Mouse (Mus musculus) lung, postnatal 36 days (tissue): ENCODE measurements at regions not wholly inside any gene's neighbourhood (a gene's known extent, or its start where the extent isn't known, plus 50 kb on each side); places are given as distances from the start of the nearest gene placed in this dataset.
"Not testable (repeated sequence)": the region's sequence is repeated elsewhere in the genome, so short reads cannot be mapped to it uniquely, and the experiment has no call there.

Source experiments
- DNase-seq: peaks from one replicate; pipeline ENCODE4 v3.0.0; 2022; ENCODE audit warnings: mixed read lengths

- DNase-seq: no peak
Observed at GRCm38 (mm10) chr1:137289456-137289855, 329.2 kb upstream of the Nr5a2 start.

DNA sequence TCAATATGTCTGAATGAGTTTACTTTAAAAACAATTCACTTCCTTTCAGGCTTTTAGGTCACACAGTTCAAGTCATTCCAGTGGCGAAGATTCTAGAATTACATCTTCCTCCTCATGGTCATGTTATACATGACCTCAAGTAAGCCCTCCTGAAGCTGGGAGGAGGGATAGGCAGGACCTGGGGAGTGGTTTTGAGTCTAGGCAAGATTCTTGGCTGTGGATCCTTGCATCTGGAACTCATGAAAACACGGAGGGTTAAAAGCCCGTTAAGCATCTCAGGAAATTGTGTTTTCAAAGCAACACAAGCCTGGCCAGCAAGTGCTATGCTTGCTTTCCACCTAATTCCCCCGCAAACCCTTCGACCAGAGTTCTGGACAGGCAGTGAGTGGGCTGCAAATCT, 323.0 kb upstream of the Nr5a2 start:
- DNase-seq: no peak

DNA sequence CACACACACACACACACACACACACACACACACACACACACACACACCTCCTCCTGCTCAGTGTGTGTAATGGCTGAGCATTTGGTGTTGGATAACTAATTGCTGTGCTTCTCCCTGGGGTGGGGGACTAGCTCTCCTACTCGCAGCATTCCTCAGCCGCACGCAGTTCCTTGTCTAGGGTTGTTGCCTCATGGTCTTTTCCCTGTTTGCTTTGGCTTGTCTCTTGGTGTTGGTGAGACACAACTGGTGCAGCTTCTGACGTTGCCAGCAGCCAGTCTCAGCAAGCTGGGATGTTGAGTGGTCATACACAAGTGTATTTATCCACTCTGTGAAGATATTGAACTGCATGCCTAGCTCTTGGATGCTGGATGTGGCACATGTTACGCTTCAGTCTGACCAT, 322.2 kb upstream of the Nr5a2 start:
- peak; percentile 43 for DNase-seq

GRCm38 (mm10) chr1:137280391-137281386, 320.4 kb upstream of the Nr5a2 start:
- peak; percentile 12 for DNase-seq

DNA sequence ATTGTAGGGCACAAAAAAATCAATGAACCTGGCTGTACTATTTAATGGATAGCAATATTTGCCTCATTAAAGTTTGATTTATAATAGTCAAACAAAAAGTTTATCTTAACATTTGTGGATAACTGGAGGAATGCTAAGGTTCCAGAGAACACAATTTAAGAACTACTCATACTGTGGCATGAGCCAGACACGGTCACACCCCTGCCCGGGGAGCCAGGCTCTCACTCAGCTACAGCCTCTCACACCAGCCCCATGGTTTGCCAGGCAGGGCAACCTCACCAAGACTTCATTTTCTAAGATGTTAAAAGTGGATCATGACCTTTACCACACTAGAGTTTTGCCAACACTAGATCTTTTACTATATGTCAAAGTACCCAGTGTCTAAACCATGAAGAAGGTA, 319.7 kb upstream of the Nr5a2 start:
- peak; percentile 15 for DNase-seq

GRCm38 (mm10) chr1:137270659-137271612, 310.7 kb upstream of the Nr5a2 start:
- DNase-seq: no peak

GRCm38 (mm10) chr1:137262806-137263370, 302.6 kb upstream of the Nr5a2 start:
- DNase-seq: no peak

GRCm38 (mm10) chr1:137262121-137262525, 301.9 kb upstream of the Nr5a2 start:
- DNase-seq: no peak

GRCm38 (mm10) chr1:137256294-137256693, 296.0 kb upstream of the Nr5a2 start:
- DNase-seq: no peak

- no peak for DNase-seq
Observed at GRCm38 (mm10) chr1:137255041-137255440, 294.8 kb upstream of the Nr5a2 start.

DNA sequence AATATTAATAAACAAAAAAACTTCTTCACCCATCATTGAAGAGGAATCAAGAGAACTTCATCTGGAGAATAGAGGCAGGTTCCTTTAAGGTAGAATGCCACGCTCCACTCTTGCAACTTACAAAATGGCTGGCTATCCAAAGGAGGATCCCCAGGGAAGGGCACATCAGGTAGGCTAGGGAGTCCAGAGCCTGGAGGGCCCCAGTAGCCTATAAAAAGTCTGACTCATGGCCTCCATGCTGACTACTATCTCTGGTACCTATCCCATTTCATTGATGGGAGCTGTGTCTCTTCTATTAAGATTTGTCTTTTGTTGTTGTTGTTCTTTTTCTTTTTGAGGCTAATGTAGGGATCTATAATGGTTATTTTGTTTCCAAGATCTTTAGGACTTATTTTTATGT, 294.4 kb upstream of the Nr5a2 start:
- DNase-seq: no peak

- no peak for DNase-seq
Observed at GRCm38 (mm10) chr1:137227098-137227485, 266.8 kb upstream of the Nr5a2 start.

DNA sequence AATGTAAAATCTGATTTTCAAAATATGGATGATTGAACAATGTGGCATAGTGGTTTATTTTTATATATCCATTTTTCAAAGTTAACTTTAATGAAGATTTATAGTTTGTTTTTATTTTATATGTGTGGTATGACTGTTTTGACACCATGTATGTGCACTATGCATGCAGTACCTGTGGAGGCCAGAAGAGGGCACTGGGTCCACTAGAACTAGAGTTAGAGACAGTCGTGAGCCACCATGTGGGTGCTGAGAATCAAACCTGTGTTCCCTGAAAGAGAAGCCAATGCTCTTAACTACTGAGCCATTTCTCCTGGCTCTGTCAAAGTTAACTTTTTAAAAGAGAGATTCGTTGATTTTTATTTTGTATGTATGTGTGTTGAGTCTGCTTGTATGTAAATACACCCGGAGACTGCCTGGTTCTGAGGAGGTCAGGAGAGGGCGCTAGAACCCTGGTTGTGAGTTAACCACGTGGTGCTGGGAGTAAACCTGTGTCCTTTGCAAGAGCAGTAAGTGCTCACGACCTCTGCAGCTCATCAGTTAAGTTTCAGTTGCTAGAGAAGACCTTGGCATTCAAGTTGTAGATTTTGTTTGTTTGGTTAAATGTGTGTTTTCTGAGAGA, 266.3 kb upstream of the Nr5a2 start:
- DNase-seq: peak; percentile 8

DNA sequence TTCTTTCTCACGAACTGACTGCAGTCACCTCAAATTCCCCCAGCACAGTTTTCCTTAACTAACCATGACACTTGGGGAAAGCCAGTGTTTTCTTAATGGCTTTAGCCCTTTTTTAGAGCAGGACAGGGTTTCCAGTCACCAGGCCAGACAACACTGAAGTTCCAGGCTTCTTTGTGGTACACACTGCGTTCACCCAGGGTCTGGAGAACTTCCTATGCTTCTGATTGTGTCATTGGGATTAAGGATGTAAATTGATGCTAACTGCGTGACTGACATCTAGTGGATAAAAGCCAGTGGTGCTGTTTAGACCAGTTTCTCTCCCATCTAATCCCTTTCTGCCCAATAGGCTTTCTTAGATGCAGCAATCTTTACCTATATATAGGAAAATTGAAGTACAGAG, 265.2 kb upstream of the Nr5a2 start:
- peak; percentile 36 for DNase-seq

GRCm38 (mm10) chr1:137223052-137223451, 262.8 kb upstream of the Nr5a2 start:
- no peak for DNase-seq

- no peak for DNase-seq
Observed at GRCm38 (mm10) chr1:137221087-137222057, 261.1 kb upstream of the Nr5a2 start.

- DNase-seq: no peak
Observed at GRCm38 (mm10) chr1:137220226-137220625, 260.0 kb upstream of the Nr5a2 start.

DNA sequence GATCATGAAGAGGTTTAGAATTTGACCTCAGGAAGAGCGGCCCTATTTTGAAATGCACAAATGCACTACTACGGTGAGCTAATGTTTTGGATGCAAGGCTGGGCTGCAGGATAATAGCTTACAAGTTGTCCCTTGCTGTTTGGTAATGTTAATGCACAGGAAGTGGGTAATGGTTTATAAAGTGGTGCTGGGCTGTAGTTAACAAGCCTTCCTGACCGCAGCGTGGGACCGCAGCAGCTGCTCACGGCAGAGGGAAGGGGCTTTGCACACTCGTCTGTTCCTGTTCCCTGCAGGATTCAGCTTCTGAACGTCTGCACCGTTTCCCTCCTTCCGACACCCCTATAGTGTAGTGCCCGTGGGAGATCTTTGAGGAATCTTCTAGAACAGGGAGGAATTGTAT, 258.4 kb upstream of the Nr5a2 start:
- DNase-seq: no peak

- DNase-seq: no peak
Observed at GRCm38 (mm10) chr1:137218096-137218495, 257.8 kb upstream of the Nr5a2 start.

- DNase-seq: no peak
Observed at GRCm38 (mm10) chr1:137217206-137217605, 257.0 kb upstream of the Nr5a2 start.

GRCm38 (mm10) chr1:137214328-137214727, 254.1 kb upstream of the Nr5a2 start:
- DNase-seq: not testable (repeated sequence)
